Mouse (Mus musculus) Patski (cell line): ENCODE results near the gene Fpgt. TPM values are rescaled to one million over a fixed set of nuclear protein-coding genes. Genes with fewer than 3 reads are reported as not detected.

Experiments
- ATAC-seq: fragments of 100-300 bp; one replicate; pipeline ENCODE4 v1.8.0; 2021
- CTCF ChIA-PET: fragments of 350-600 bp; sonication (Branson Sonifier 250); formaldehyde crosslinking; loops from one replicate; lab custom pipeline; 2022; ENCODE audit warnings: inconsistent platforms; lab: Charles Lee
- POLR2A ChIA-PET: fragments of 350-600 bp; sonication (Branson Sonifier 250); formaldehyde crosslinking; loops from one replicate; lab custom pipeline; 2022; ENCODE audit warnings: antibody characterized with exemption, inconsistent platforms; lab: Charles Lee
- DNase-seq: peaks from one replicate; pipeline ENCODE4 v3.0.0-alpha.2; 2011; ENCODE audit warnings: low read depth, low spot score
- H3K27me3 ChIP-seq: fragments of 371-371 bp; one replicate; pipeline ENCODE4 v1.5.1; 2021
- CTCF ChIP-seq: fragments of 100-300 bp; IDR thresholded peaks from one replicate; pipeline ENCODE4 v1.5.1; 2021
- in situ Hi-C: fragments of 300-500 bp; cut with MboI; formaldehyde crosslinking; loops from 3 replicates; pipeline ENCODE4 v1.11.1; 2018; ENCODE audit warnings: low pct_unique_long_range_greater_than_20kb, mixed read lengths
- polyA plus RNA-seq: library from polyadenylated mRNA; unstranded; gene quantifications from one replicate; pipeline ENCODE4 v1.2.3, GENCODE M21; 2021

Fpgt gene
- polyA plus RNA-seq, 1 experiment from 2014 or later, result 23.8 TPM

- CTCF ChIA-PET, result no interaction called here
- ATAC-seq (no peak), DNase-seq (no peak)
- H3K27me3 ChIP-seq, result peaks cover 7% of the 10 kb centered on the region
- POLR2A ChIA-PET, result no interaction called here
- no peak for TF ChIP-seq CTCF
- in situ Hi-C loops, result no loop called here
Observed at GRCm38 (mm10) chr3:155056606-155057005, 36.6 kb downstream of the Fpgt start.

DNA sequence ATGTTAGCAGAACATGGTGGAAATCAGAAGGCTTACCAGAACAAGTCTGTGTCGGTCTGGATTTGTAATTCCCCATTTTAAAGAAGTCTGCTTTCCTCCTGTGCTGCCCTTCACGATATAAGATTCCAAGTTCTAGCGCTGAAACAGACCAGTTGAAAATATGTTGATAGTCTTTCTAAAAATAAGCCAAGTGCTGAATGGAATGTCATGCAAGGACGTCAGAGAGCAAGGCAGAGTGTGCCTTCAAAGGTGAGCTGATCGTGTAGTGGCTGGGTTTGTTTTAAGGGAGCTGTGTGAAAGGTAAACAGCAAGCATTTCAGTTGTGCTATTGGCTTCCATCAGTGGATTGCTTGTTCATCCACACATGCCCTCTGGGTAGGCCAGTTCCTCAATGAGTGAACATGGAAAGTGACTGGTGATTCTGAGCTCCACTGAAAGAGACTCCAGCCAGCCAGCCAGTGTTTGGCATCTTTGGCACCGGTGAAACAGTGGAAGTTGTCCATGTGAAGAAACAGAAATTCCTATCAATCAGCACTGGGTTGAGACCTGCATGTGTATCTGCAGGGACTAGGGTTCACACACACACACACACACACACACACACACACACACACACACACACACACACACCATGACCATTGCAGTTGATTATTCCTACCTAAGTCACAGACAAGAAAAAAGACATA is 37.8 kb downstream of the Fpgt start, which contains the start of gene Tnni3k:
Tnni3k (minus strand) TSS at position 177 of the 686 bp plus-strand sequence.
- H3K27me3 ChIP-seq, result peaks cover 7% of the 10 kb centered on the region
- no peak for TF ChIP-seq CTCF
- POLR2A ChIA-PET, result no interaction called here
- DNase-seq, result no peak
- CTCF ChIA-PET, result no interaction called here
- no peak for ATAC-seq
- in situ Hi-C loops, result no loop called here

DNA sequence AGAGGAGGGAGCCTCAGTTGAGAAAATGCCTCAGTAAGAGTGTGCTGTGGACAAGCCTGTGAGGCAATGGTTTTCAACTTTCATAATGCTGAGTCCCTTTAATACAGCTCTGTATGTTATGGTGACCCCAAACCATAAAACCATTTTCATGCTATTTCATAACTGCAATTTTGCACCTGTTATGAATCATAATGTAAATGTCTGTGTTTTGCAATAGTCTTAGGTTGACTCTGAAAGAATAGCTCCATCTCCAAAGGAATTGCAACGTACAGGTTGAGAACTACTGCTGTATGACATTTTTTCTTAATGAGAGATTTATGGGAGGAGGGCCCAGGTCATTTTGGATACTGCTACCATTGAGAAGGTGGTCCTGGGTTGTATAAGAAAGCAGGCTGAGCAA is 40.0 kb downstream of the Fpgt start:
- no peak for TF ChIP-seq CTCF
- ChIA-PET POLR2A (no interaction called here), CTCF (interaction anchor here (1.2 kb wide), 1 partner anchor 8 kb away, joined by 3 read pairs; no protein-coding TSS in a partner anchor)
- in situ Hi-C loops, result no loop called here
- peaks cover 7% of the 10 kb centered on the region for H3K27me3 ChIP-seq
- ATAC-seq, result no peak
- no peak for DNase-seq

- POLR2A ChIA-PET, result no interaction called here
- CTCF ChIA-PET, result interaction anchor here (1.8 kb wide), 1 partner anchor 14 kb away, joined by 4 read pairs; no protein-coding TSS in a partner anchor
- H3K27me3 ChIP-seq, result peaks cover 7% of the 10 kb centered on the region
- DNase-seq (no peak), ATAC-seq (no peak)
- TF ChIP-seq CTCF, result no peak
- in situ Hi-C loops, result no loop called here
Observed at GRCm38 (mm10) chr3:155052021-155052420, 41.2 kb downstream of the Fpgt start.

- H3K27me3 ChIP-seq, result no peaks in the 10 kb centered on the region
- POLR2A ChIA-PET, result no interaction called here
- ATAC-seq (no peak), DNase-seq (no peak)
- CTCF ChIA-PET, result interaction anchor here (1.7 kb wide), 1 partner anchor 10 kb away, joined by 3 read pairs; no protein-coding TSS in a partner anchor
- TF ChIP-seq CTCF, result peak; percentile 25
- in situ Hi-C loops, result no loop called here
Observed at GRCm38 (mm10) chr3:155039012-155039836, 54.0 kb downstream of the Fpgt start.

Other genes starting within 250 kb of the Fpgt start
- gene Tnni3k, start 38.0 kb downstream of the Fpgt start, polyA plus RNA-seq, result not detected
- 3.0 TPM for gene Lrriq3, start within 50 bp of the Fpgt start, polyA plus RNA-seq